Mouse (Mus musculus) G1E (cell line): ENCODE data around the gene Spats2l. TPM values are rescaled to one million over a fixed set of nuclear protein-coding genes. Genes with fewer than 3 reads are reported as not detected.

Experiments
- ATAC-seq: 2 replicates; pipeline ENCODE4 v1.8.0; 2016; ENCODE audit warnings: mild to moderate bottlenecking; ENCODE audit not compliant: insufficient number of reproducible peaks, poor library complexity, low FRiP score, severe bottlenecking; ENCODE audit errors: extremely low read depth
- DNase-seq: peaks from one replicate; pipeline ENCODE4 v3.0.0; 2012; ENCODE audit warnings: low spot score
- H3K27me3 ChIP-seq: 2 replicates; pipeline ENCODE4 v1.6.1; 2012; ENCODE audit warnings: mild to moderate bottlenecking, low read length, inconsistent platforms; ENCODE audit not compliant: insufficient read depth
- H3K36me3 ChIP-seq: replicated peaks from 2 replicates; pipeline ENCODE3; 2012; ENCODE audit warnings: mild to moderate bottlenecking, inconsistent platforms
- H3K4me1 ChIP-seq: 2 replicates; pipeline ENCODE4 v1.6.1; 2012; ENCODE audit warnings: low read depth, low read length, inconsistent platforms, mixed read lengths; ENCODE audit not compliant: insufficient read depth
- H3K4me3 ChIP-seq: 2 replicates; pipeline ENCODE4 v1.5.1; 2012; ENCODE audit warnings: low read depth, mild to moderate bottlenecking, inconsistent platforms, low read length, moderate library complexity, mixed read lengths
- H3K9me3 ChIP-seq: replicated peaks from 2 replicates; pipeline ENCODE4 v1.6.1; 2012; ENCODE audit warnings: inconsistent platforms
- CTCF ChIP-seq: IDR thresholded peaks from 2 replicates; pipeline ENCODE4 v1.5.1; 2012; ENCODE audit warnings: low read depth, low read length, inconsistent platforms, mixed read lengths
- GATA1 ChIP-seq: IDR thresholded peaks from 2 replicates; pipeline ENCODE4 v1.6.1; 2012; ENCODE audit warnings: borderline replicate concordance, low read length, inconsistent platforms, mixed read lengths
- GATA2 ChIP-seq: IDR thresholded peaks from 2 replicates; pipeline ENCODE4 v1.6.1; 2012; ENCODE audit warnings: low read depth, low read length, inconsistent platforms, borderline replicate concordance
- POLR2AphosphoS5 ChIP-seq: IDR thresholded peaks from 2 replicates; pipeline ENCODE4 v1.6.1; 2012; ENCODE audit warnings: low read depth, low read length, inconsistent platforms; ENCODE audit not compliant: insufficient replicate concordance
- TAL1 ChIP-seq: conservative IDR thresholded peaks from 2 replicates; pipeline ENCODE4 v1.6.1; 2012; ENCODE audit warnings: low read depth, low read length, inconsistent platforms, mixed read lengths
- polyA plus RNA-seq: library from polyadenylated mRNA; stranded (reverse); fragments of >175 nt; gene quantifications from 2 replicates; pipeline ENCODE4 v1.2.3, GENCODE M21; 2012
- total RNA-seq, 2 experiments: library from RNA; stranded (forward) in 1 of 2; stranded (reverse) in 1 of 2; fragments of 200-1000 nt in 1 of 2; fragments of >200 nt in 1 of 2; fragmentation: Nextera tagmentation in 1 of 2; gene quantifications; 2 replicates each; pipeline ENCODE4 v1.2.3; 2014 to 2017

Spats2l gene
- total and polyA plus RNA-seq, 3 experiments, result 0.33 TPM; not detected in 2

DNA sequence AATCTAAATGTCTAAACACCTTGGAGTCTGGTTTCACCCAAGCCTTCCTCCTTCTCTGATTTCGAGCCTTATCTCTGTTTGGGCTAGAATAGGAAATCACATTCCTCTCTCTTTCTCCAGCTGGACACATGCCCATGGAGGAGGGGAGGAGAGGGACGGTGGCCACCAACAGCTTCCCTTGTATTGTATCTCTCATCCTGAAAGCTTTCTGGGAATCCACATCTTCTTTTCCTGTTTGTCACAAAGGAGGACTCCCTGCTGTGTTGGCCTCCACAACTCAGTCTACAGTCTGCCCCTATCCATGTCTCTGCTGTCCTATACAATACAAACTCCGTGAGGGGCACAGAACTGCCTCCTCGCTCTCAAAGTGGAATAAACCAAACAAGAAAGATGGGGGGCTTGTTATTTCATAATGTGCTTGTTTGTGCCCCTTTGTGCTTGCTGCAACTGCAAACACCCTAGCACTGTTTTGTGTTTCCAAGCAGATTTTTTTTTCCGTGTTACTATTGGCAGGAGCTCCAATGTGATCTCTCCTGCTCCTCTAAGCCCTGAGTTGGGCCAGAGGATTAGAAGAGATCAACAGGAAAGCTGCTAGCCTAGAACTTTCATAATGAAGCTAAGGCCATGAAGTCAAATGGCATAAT is 116.4 kb downstream of the Spats2l start:
- Histone ChIP-seq H3K4me3 (no peak overlapping the region), H3K27me3 (peaks cover 2% of the 10 kb centered on the region; the same call in 1 of the 2 replicates), H3K9me3 (no peaks in the 10 kb centered on the region), H3K36me3 (no peaks in the 10 kb centered on the region), H3K4me1 (no peaks in the 10 kb centered on the region)
- DNase-seq (no peak), ATAC-seq (no peak)
- TF ChIP-seq GATA2, result no peak
- TF ChIP-seq GATA1, result no peak
- no peak for TF ChIP-seq POLR2AphosphoS5
- TF ChIP-seq CTCF, result no peak
- TF ChIP-seq TAL1, result no peak

DNA sequence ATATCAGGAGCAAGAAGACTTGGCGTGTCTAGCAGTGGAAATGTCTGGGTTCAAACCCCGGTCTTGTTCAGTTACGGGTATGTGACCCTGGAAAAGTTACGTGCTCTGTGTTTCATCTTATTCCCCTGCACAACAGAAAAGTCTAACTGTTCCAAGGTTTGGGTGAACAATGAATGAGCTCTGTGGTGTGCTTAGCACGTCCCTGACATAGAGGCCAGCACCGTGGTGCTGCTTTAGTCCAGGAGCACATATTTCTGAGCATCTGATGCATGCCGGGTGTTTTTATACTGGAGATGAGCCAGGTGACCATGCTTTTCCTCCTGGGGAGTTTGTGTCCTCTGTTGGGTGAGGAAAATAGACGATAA is 116.9 kb downstream of the Spats2l start:
- no peak for DNase-seq
- Histone ChIP-seq H3K9me3 (no peaks in the 10 kb centered on the region), H3K4me3 (no peak overlapping the region), H3K4me1 (no peaks in the 10 kb centered on the region), H3K27me3 (peaks cover 2% of the 10 kb centered on the region; the same call in 1 of the 2 replicates), H3K36me3 (no peaks in the 10 kb centered on the region)
- no peak for ATAC-seq
- TF ChIP-seq TAL1, result no peak
- TF ChIP-seq CTCF, result no peak
- no peak for TF ChIP-seq GATA2
- TF ChIP-seq GATA1, result no peak
- no peak for TF ChIP-seq POLR2AphosphoS5

DNA sequence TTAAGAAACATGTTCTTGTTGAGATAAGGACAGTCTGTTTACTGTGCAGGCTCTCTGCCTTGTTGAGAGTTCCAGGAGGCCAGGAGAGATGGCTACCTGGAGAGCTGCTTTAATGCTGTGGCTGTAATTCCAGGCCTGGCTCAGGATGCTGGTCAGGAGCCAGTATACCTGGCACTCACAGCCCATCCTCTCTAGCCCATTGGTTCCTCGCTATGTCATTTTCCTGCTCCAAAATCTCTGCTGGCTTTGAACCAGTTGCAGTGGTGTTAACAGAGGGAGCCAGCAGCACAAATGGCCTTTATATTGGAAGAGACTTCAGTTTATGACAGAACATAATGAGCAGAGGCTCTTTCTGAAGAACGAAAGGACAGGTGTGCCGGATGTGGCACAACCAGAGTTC is 127.5 kb downstream of the Spats2l start:
- Histone ChIP-seq H3K36me3 (no peaks in the 10 kb centered on the region), H3K4me3 (no peak overlapping the region), H3K9me3 (no peaks in the 10 kb centered on the region), H3K27me3 (peaks cover 6% of the 10 kb centered on the region), H3K4me1 (no peaks in the 10 kb centered on the region)
- TF ChIP-seq POLR2AphosphoS5, result no peak
- TF ChIP-seq TAL1, result no peak
- TF ChIP-seq GATA2, result no peak
- no peak for TF ChIP-seq CTCF
- TF ChIP-seq GATA1, result no peak
- DNase-seq, result no peak
- ATAC-seq, result no peak

DNA sequence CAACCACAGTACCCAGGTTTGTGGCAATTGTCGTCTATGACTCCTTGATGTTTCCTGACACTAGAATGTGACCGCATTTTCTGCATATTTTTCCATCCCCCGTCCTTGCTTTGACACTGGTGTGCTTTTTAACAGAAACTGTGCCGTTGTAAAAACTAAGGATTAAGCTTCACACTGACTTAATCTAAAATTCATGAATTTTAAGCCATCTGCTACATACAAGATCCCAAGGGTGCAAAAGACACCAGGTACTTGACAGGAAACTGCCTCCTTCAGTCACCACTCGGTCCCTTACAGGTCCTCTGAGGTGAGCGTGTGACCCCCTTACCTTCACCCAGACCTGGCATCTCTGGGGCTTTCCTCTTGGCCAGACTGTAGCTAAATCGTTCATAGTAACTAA is 129.8 kb downstream of the Spats2l start:
- Histone ChIP-seq H3K36me3 (no peaks in the 10 kb centered on the region), H3K4me3 (no peak overlapping the region), H3K4me1 (no peaks in the 10 kb centered on the region), H3K9me3 (no peaks in the 10 kb centered on the region), H3K27me3 (peaks cover 4% of the 10 kb centered on the region)
- TF ChIP-seq GATA2, result no peak
- 0 out of 2 replicates have a peak, but pooled peaks have one; percentile 23 for TF ChIP-seq GATA1
- DNase-seq (no peak), ATAC-seq (no peak)

DNA sequence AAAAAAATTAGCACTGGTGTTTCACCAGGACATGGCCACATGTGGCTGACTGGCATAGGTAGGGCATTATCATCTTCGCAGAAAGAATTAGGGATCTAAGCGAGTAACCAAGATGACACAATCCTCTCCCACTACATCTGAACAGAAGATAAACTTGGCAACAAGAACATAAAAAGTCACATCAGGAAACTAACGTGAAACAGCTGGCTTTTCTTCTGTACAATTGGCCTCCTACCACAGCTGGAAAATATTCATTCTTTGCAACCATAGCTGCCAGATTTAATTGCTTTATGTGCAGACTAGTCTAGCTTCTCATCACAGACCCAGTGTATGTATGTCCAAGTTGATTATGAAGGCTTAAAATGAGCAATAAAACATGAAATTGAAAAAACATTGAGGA is 131.9 kb downstream of the Spats2l start:
- H3K36me3 ChIP-seq, result no peaks in the 10 kb centered on the region
- H3K27me3 ChIP-seq, result peaks cover 3% of the 10 kb centered on the region; the same call in 1 of the 2 replicates
- H3K9me3 ChIP-seq, result no peaks in the 10 kb centered on the region
- DNase-seq (no peak), ATAC-seq (no peak)
- H3K4me3 ChIP-seq, result no peak overlapping the region
- no peak for TF ChIP-seq GATA1
- TF ChIP-seq GATA2, result no peak
- no peak for TF ChIP-seq TAL1
- no peak for TF ChIP-seq CTCF
- TF ChIP-seq POLR2AphosphoS5, result no peak
- H3K4me1 ChIP-seq, result no peaks in the 10 kb centered on the region

DNA sequence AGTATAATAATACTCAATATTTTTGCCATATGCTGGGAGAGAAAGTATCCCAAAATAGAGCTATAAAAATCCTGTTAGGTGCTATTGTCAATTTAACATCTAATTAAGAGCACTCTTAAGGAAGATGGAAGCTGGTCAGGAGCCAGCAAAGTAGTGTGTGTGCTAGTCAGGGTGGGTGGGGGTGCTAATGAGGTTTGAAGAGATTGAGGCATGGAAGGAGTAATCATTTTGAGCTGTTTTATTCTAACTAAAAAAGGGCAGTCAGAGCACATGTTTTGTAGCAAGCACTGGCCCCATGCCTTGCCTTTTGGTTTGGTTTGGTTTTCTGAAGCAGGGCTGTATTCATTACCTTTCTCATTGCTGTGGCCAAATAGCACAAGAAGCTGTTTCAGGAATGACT is 132.3 kb downstream of the Spats2l start:
- Histone ChIP-seq H3K4me3 (no peak overlapping the region), H3K36me3 (no peaks in the 10 kb centered on the region), H3K27me3 (peaks cover 3% of the 10 kb centered on the region; the same call in 1 of the 2 replicates), H3K4me1 (no peaks in the 10 kb centered on the region), H3K9me3 (no peaks in the 10 kb centered on the region)
- no peak for DNase-seq
- no peak for ATAC-seq
- TF ChIP-seq GATA2 (no peak), GATA1 (no peak), POLR2AphosphoS5 (no peak), CTCF (no peak)

DNA sequence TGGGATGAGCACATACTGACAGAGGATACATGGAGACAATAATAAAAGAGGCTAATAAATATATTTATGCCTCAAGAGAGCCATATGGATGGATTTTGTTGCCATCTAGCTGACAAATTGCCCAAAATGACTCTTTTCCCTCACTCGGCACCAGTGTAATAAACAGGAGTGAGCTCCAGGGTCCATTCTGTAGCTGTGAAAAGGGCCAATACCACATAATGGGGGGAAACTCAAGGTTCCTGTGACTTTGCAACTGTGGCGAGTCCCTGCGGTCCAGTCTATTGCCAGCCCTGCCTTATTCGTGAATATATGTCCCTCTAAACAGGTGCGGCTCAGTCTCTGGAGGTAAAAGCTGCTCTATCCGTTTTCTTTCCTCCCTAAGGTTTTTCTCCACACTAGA is 137.6 kb downstream of the Spats2l start:
- Histone ChIP-seq H3K36me3 (no peaks in the 10 kb centered on the region), H3K9me3 (no peaks in the 10 kb centered on the region), H3K4me3 (no peak overlapping the region), H3K4me1 (no peaks in the 10 kb centered on the region), H3K27me3 (peaks cover 5% of the 10 kb centered on the region; the same call in 1 of the 2 replicates)
- TF ChIP-seq CTCF (no peak), GATA1 (no peak), GATA2 (no peak), TAL1 (no peak), POLR2AphosphoS5 (no peak)
- DNase-seq (no peak), ATAC-seq (no peak)
